Mouse (Mus musculus) spleen, adult 2 months (tissue): ENCODE measurements around the gene Lrrc29. TPM values are rescaled to one million over a fixed set of nuclear protein-coding genes. Genes with fewer than 3 reads are reported as not detected.
A peak's percentile ranks its signal among the peaks of the same experiment; 100 is the strongest.

Experiments used
- DNase-seq, 2 experiments: peaks; one replicate each; pipeline versions ENCODE4 v3.0.0 to v3.0.0-alpha.2; 2012 to 2021; ENCODE audit warnings: low spot score in 2 of 2, low read depth in 1 of 2
- H3K27ac ChIP-seq: fragments of 200-500 bp; 2 replicates; pipeline ENCODE4 v1.5.1; 2012; ENCODE audit warnings: low read length, inconsistent platforms; ENCODE audit not compliant: insufficient read depth
- H3K27me3 ChIP-seq: fragments of 200-500 bp; 2 replicates; pipeline ENCODE4 v1.6.1; 2012; ENCODE audit warnings: mild to moderate bottlenecking, moderate library complexity, low read length, inconsistent platforms; ENCODE audit not compliant: control insufficient read depth, insufficient read depth
- H3K36me3 ChIP-seq: fragments of 200-500 bp; 2 replicates; pipeline ENCODE4 v1.6.1; 2012; ENCODE audit warnings: mild to moderate bottlenecking, low read length, inconsistent platforms; ENCODE audit not compliant: control insufficient read depth, insufficient read depth
- H3K4me1 ChIP-seq: fragments of 200-500 bp; 2 replicates; pipeline ENCODE4 v1.6.1; 2011; ENCODE audit warnings: inconsistent platforms; ENCODE audit not compliant: control insufficient read depth, insufficient read depth, insufficient read length
- H3K4me3 ChIP-seq: fragments of 200-500 bp; 2 replicates; pipeline ENCODE4 v1.5.1; 2011; ENCODE audit warnings: mild to moderate bottlenecking, inconsistent platforms; ENCODE audit not compliant: insufficient read depth, insufficient read length; ENCODE audit errors: extremely low read depth
- CTCF ChIP-seq: fragments of 200-500 bp; IDR thresholded peaks from 2 replicates; pipeline ENCODE4 v1.5.1; 2011; ENCODE audit warnings: mild to moderate bottlenecking, inconsistent platforms; ENCODE audit not compliant: insufficient read depth, insufficient read length, insufficient replicate concordance; ENCODE audit errors: extremely low read depth
- POLR2A ChIP-seq: fragments of 200-500 bp; IDR thresholded peaks from 2 replicates; pipeline ENCODE4 v1.6.1; 2011; ENCODE audit warnings: low read depth, low read length, inconsistent platforms
- WGBS: fragments of 180-500 bp; shearing (Covaris S2); methylation state at CpG from one replicate; pipeline ENCODE4 v1.1.7; 2018; 5-methylcytosine and 5-hydroxymethylcytosine counted together
- polyA plus RNA-seq: library from polyadenylated mRNA; depleted of rRNA; stranded (reverse); fragments of >200 nt; gene quantifications from 2 replicates; pipeline ENCODE4 v1.2.3, GENCODE M21; 2012

Gene Lrrc29
- polyA plus RNA-seq, 1 experiment, result 9.2 TPM

- H3K4me1 ChIP-seq, result peaks cover 14% of the 10 kb centered on the region
- 7% methylated on average over 30 of the region's 30 CpGs for WGBS
- TF ChIP-seq POLR2A (no peak), CTCF (no peak)
- peak overlapping the region; percentile 41; the same call in 1 of the 2 replicates for H3K4me3 ChIP-seq
- DNase-seq, result no peak
- H3K36me3 ChIP-seq, result no peaks in the 10 kb centered on the region
- H3K27me3 ChIP-seq, result peaks cover 16% of the 10 kb centered on the region
- no peak overlapping the region for H3K27ac ChIP-seq
These were observed 49.6 kb downstream of the Lrrc29 start for GRCm38 (mm10) chr8:105276292-105277120.

- peaks cover 14% of the 10 kb centered on the region for H3K4me1 ChIP-seq
- H3K27ac ChIP-seq, result no peak within 1 kb of the TSS
- H3K27me3 ChIP-seq, result peaks cover 16% of the 10 kb centered on the region
- H3K36me3 ChIP-seq, result no peaks in the 10 kb centered on the region
- 13% methylated on average over 10 of the region's 10 CpGs for WGBS
- DNase-seq, result no peak
- TF ChIP-seq POLR2A (no peak), CTCF (no peak)
- H3K4me3 ChIP-seq, result peak within 1 kb of the TSS; percentile 41; the same call in 1 of the 2 replicates
These were observed 50.2 kb downstream of the Lrrc29 start, which contains the start of gene Nol3 for GRCm38 (mm10) chr8:105275840-105276239. Gene Nol3, plus strand, starts transcription at chr8:105276140.

GRCm38 (mm10) chr8:105275387-105275786 lies 50.7 kb downstream of the Lrrc29 start:
- no peak for DNase-seq
- Histone ChIP-seq H3K36me3 (no peaks in the 10 kb centered on the region), H3K4me1 (peaks cover 17% of the 10 kb centered on the region), H3K27ac (no peak overlapping the region), H3K27me3 (peaks cover 16% of the 10 kb centered on the region), H3K4me3 (no peak overlapping the region)
- WGBS, result 24% methylated on average over 11 of the region's 11 CpGs
- TF ChIP-seq POLR2A (no peak), CTCF (no peak)

GRCm38 (mm10) chr8:105270916-105271186 lies 55.2 kb downstream of the Lrrc29 start:
- Histone ChIP-seq H3K36me3 (peaks cover 4% of the 10 kb centered on the region), H3K27me3 (peaks cover 9% of the 10 kb centered on the region; the same call in 1 of the 2 replicates), H3K27ac (no peak overlapping the region), H3K4me3 (no peak overlapping the region), H3K4me1 (peaks cover 16% of the 10 kb centered on the region)
- no peak for TF ChIP-seq CTCF
- TF ChIP-seq POLR2A, result no peak
- DNase-seq, result no peak
- WGBS, result 25% methylated on average over 11 of the region's 11 CpGs

- H3K4me3 ChIP-seq, result peak overlapping the region; percentile 37; the same call in 1 of the 2 replicates
- H3K36me3 ChIP-seq, result peaks cover 4% of the 10 kb centered on the region
- no peak for DNase-seq
- 17% methylated on average over 39 of the region's 39 CpGs for WGBS
- H3K27me3 ChIP-seq, result peaks cover 6% of the 10 kb centered on the region; the same call in 1 of the 2 replicates
- TF ChIP-seq POLR2A, result no peak
- no peak for TF ChIP-seq CTCF
- H3K27ac ChIP-seq, result no peak overlapping the region
- peaks cover 15% of the 10 kb centered on the region for H3K4me1 ChIP-seq
These were observed 55.8 kb downstream of the Lrrc29 start for GRCm38 (mm10) chr8:105270101-105270915.

GRCm38 (mm10) chr8:105269461-105269947 lies 56.6 kb downstream of the Lrrc29 start, which contains the start of gene Hsf4:
Gene Hsf4, plus strand, starts transcription at chr8:105269801.
- TF ChIP-seq POLR2A (no peak), CTCF (no peak)
- DNase-seq, result peak in 1 of 2 experiments; percentile 40
- Histone ChIP-seq H3K36me3 (peaks cover 4% of the 10 kb centered on the region), H3K27ac (no peak within 1 kb of the TSS), H3K4me3 (peak within 1 kb of the TSS; percentile 37; the same call in 1 of the 2 replicates), H3K27me3 (0 out of 2 replicates have a peak, but pooled peaks cover 5% of the 10 kb centered on the region), H3K4me1 (peaks cover 15% of the 10 kb centered on the region)
- 4% methylated on average over 42 of the region's 42 CpGs for whole genome bisulfite sequencing
